Mouse (Mus musculus) ovary, adult 18-20 months (tissue): ENCODE results near the gene Syt8.
A peak's percentile ranks its signal among the peaks of the same experiment; 100 is the strongest.

Experiments
- DNase-seq: peaks from one replicate; pipeline ENCODE4 v3.0.0; 2022; ENCODE audit warnings: low spot score, mixed read lengths

Syt8 gene

DNA sequence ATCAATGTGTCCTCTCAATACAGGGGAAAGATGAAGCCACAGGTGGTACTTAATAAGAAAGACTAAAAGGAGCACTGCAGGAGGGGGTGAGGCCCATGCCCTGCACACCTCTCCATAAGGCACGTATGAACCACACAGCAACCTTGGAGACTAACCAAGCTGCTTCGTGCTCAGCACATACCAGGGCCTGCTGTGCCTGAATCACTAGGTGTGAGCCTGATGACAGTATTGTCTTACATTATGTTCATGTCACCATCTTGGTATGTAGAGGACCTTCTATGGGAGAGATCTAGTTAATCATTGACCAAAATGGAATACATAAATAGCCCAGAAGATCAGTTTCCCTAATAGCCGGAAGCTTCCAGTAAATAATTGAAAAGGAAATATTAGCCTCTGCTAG, 25.0 kb upstream of the Syt8 start:
- no peak for DNase-seq

GRCm38 (mm10) chr7:142413285-142413684, 21.4 kb upstream of the Syt8 start:
- DNase-seq: no peak

GRCm38 (mm10) chr7:142415314-142415713, 19.3 kb upstream of the Syt8 start:
- no peak for DNase-seq

- DNase-seq: no peak
These were observed 18.4 kb upstream of the Syt8 start for GRCm38 (mm10) chr7:142416225-142416624.

DNA sequence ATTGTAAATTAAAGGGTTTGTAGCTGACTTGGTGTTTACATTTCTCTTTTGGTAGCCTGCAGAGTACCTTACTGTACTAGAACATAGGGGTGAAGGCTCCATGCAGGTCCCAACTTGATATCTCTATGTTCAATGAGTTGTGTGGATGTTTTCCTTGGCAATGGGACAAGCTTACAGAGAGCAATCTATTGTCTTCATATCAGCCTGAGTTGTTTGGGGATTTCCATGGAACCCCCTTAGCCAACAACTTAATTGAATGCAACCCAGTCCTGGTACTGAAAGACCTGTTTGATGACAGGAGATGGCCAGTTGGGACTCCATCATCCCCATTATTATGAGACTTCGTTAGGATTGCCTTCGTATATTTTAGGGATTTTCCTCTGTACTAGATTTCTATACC, 16.6 kb upstream of the Syt8 start:
- no peak for DNase-seq

DNA sequence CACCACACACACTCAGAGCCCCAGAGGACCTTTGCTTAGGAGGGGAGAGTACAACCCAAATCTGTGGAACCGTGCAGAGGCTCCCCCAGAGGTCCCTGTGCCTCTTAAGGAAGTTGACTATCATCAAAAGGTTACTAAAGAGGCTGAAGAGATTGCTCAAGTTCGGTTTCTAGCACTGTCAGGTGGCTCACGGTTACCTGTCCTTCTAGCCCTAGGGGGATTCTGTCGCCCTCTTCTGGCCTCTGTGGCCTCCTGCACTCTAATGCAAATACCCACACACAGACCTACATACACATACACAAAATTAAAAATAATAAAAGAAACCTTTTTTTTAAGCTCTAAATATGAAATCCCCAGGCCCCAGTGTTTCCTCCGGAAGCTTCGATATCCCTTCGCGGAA, 16.0 kb upstream of the Syt8 start:
- DNase-seq: no peak

- no peak for DNase-seq
These were observed 14.8 kb upstream of the Syt8 start for GRCm38 (mm10) chr7:142419887-142420286.

DNA sequence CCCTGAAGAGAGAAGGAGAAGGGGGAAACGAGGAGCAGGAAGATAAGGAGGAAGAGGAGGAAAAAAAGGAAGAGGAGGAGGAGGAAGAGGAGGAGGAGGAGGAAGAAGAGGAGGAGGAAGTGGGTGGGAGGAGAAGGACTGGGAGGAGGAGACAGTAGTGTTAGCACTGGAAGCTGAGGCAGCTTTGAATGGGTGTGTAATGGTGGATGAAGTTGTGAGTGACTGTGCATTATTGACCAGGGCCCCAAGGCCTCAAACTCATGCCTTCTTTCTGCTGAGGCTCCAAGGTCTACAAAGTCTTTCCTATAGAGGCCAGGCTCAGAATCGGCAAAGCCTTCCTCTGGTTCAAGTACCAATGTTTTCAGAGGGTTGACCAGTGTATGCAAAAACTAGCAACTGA, 12.8 kb upstream of the Syt8 start:
- DNase-seq: no peak

GRCm38 (mm10) chr7:142425641-142426213, 8.9 kb upstream of the Syt8 start:
- DNase-seq: no peak

DNA sequence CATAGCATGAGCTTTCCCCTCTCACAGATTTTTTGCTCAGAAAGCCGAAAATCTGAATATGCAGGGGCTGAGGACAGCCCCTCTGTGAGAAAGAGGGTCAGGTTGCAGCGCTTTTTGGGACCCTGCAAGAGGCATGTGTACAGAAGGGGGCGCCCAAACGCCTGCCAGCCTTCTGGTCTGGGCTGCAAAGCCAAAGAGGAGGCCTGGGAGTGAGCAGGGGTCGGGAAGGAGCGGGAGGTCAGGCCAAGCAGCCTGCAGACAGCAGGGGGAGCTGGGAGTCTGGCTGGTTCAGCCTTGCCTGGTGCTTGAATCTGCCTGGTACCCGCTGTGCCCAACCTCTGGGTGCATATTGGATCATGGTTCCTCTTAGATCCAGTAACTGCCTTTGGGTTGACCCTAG, 6.4 kb upstream of the Syt8 start:
- DNase-seq: no peak

- no peak for DNase-seq
These were observed 4.4 kb upstream of the Syt8 start for GRCm38 (mm10) chr7:142430160-142430678.

DNA sequence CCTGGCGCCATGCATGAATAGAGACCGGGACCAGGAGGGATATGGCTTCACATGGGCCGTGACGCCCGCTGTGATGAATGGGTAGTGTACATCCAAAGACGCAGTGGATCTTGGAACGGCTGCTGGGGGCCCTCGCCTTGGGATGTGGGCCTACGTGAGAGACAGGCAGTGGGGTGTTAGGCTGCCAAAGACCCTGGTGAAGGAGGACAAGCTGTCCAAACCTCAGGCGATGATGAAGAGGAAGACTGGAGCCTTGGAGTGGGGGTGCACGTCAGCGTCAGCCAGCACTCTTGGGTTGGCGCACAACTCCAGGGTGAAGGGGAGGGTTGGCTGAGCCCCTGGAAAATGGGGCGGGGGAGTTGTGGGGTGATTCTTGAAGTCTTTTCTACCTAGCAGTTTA, 3.5 kb upstream of the Syt8 start:
- no peak for DNase-seq

- DNase-seq: no peak
These were observed 1.0 kb upstream of the Syt8 start for GRCm38 (mm10) chr7:142433623-142434022.

- no peak for DNase-seq
These were observed 874 bp downstream of the Syt8 start for GRCm38 (mm10) chr7:142435524-142435923.

GRCm38 (mm10) chr7:142437324-142437723, 2.7 kb downstream of the Syt8 start:
- peak; percentile 24 for DNase-seq

DNA sequence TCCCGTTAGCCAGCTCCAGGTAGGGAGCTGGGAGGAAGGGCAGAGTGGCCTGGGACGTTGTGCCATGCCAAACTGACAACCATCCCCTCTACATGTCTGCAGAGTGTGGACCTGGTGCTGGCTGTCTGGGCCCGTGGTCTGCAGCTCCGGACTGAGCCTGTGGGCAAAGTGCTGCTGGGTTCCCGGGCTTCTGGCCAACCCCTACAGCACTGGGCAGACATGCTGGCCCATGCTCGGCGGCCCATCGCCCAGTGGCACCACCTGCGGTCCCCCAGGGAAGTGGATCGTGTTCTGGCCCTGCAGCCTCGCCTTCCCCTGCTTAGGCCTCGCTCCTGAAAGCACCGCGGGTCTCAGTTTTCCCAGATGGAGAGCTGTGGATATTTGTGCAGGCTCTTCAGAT, 5.3 kb downstream of the Syt8 start:
- no peak for DNase-seq

GRCm38 (mm10) chr7:142440657-142441114, 6.0 kb downstream of the Syt8 start:
- no peak for DNase-seq

DNA sequence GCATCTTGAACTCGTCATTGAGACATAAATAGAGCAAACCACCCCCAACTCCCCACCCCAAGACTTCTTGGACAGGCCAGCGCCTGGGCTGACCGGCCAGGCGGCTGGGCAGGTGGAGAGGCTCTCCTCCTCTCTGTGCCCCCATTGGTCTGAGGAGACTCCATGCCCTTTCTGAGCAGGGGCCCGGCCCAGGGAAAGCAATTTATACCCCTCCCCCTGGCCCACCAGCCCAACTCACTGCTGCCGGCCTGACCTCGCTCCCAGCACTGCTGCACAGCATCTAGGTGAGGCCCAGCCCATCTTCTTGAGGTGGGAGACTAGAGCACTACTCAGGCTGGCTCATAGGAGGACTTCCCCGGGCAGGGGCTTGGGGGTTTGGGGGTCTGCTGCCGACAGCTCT, 6.9 kb downstream of the Syt8 start, which contains the start of gene Tnni2:
Tnni2 (plus strand) TSS at position 224 of the 400 bp plus-strand sequence.
- DNase-seq: no peak

DNA sequence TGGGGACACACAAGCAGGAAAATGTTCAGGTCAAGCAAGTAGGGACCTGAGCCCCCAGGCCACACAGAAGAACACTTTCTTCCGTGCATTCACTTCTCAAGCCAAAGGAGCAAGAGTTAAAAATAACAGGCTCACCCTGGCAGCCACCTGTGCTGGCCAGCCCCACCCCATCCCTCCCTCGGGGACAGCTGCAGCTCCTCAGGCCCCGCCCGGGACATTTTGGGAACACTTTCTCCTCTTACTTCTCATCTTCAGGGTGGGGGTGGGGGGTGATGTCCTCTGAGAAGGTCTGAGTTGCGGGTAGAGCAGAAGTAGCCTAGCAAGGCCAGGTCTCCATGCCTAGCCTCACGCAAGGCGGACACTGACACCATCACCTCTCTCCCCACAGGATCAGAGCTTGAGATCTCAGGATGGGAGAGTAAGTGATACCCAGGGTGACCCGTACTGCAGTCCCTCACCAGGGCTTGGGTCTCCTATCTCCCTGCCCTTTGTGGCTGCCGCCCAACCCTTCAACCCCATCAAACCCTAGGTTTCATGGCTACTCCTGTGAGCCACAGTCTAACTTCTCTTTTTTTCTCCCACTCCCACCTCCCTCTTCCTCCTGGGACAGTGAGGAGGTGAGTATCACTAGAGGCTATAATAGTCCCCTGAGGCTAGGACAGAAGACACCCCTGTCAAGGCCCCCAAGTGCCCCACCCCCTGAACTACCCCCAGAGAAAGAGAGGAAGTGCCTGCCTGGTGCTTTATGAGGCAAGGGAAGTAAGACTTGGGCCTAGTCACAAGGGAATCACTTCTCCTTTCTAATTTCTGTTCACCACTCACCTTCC, 7.6 kb downstream of the Syt8 start:
- DNase-seq: no peak

DNA sequence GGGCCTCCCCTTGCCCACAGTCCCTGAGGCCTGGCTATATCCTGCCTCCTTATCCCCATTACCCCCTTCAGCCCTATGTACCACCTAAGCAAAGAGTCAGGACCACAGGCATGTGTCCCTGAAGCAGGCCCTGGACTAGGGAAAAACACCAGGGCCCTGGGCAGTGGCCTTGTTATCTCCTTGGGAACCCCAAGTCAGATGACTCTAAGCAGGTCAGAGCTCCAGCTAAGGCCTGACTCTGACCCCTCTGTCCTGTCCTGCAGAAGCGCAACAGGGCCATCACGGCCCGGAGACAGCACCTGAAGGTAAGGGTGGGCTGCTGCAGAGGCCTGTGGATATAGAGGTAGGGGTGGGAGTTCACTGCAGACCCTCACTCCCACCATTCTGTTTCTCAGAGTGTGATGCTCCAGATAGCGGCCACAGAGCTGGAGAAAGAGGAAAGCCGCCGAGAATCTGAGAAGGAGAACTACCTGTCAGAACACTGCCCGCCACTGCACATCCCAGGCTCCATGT, 8.3 kb downstream of the Syt8 start:
- DNase-seq: no peak

DNA sequence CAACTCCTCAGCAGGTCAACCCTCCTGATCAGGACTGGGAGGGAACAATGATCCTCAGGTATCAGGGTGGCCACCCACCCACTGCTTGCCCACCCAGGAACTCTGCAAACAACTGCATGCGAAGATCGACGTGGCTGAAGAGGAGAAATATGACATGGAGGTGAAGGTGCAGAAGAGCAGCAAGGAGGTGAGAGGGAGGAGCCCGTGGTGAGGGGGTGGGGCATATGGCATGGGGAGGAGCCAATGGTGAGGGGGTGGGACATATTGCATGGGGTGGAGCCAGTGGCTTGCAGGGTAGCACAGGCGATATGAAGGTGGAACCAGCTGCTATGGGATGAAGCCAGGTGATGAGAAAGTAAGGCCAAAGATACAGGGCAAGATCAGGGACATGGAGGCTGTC, 8.8 kb downstream of the Syt8 start:
- DNase-seq: no peak

DNA sequence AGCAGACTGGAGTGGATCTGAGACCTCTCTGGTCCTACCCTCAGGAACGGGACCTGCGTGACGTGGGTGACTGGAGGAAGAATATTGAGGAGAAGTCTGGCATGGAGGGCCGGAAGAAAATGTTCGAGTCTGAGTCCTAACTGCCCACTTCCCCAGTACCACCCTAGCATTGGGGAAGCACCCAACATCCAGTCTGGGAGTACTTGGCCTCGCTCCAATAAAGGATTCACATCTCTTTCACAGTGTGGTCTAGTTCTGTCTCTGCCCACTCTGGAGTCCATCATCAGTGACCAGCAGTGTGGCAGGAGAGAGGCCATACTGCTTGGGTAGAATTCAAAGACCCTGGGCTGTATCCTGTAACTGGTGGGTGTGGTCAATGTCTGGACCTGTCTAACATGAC, 9.5 kb downstream of the Syt8 start:
- DNase-seq: no peak

GRCm38 (mm10) chr7:142445324-142445723, 10.7 kb downstream of the Syt8 start:
- no peak for DNase-seq
